Comparison of ENCODE assay signal across 7 mouse cellular contexts in genomic region chr13:99516448-99516881, GRCm38 (mm10). TPM values are rescaled to one million over a fixed set of nuclear protein-coding genes. Genes with fewer than 3 reads are reported as not detected.
DNase-seq lines count a peak whose midpoint lies in the region; ATAC-seq lines count a peak whose summit lies in the region.

Map1b (minus strand) TSS chr13:99516540.

- peak within 1 kb of the TSS; percentile 86 for H3K4me3 ChIP-seq in hindbrain, embryonic 16.5 days (ENCODE audit: low read length)

- peaks cover 7% of the 10 kb centered on the region for H3K4me1 ChIP-seq in hindbrain, embryonic 16.5 days (ENCODE audit: control insufficient read depth, insufficient read depth, low read depth, low read length)

- peak; percentile 81 for DNase-seq in adrenal gland, postnatal 14 days
- DNase-seq in cerebellum, postnatal 4 days (ENCODE audit: low spot score in 2 of 2), result peak; percentile 60 to 79
- peak; percentile 23 to 39 for DNase-seq in gastrocnemius, adult 8-10 months (ENCODE audit: low spot score in 2 of 2)
- DNase-seq in left cerebral cortex, adult 8-10 months (ENCODE audit: low spot score in 2 of 2), result peak; percentile 73 to 81
- peak; percentile 75 to 82 for DNase-seq in right cerebral cortex, postnatal 36 days (ENCODE audit: low spot score in 2 of 2)

- peak within 1 kb of the TSS; percentile 89 for H3K4me2 ChIP-seq in hindbrain, embryonic 16.5 days (ENCODE audit: low read length)

- no peaks in the 10 kb centered on the region for H3K9me3 ChIP-seq in hindbrain, embryonic 16.5 days (ENCODE audit: control insufficient read depth, low read length)

- no peaks in the 10 kb centered on the region for H3K27me3 ChIP-seq in hindbrain, embryonic 16.5 days (replicated peaks; ENCODE audit: control insufficient read depth, insufficient read depth, low read length)

- peak within 1 kb of the TSS; percentile 99 for H3K27ac ChIP-seq in hindbrain, embryonic 16.5 days (ENCODE audit: low read depth, low read length)

- no peaks in the 10 kb centered on the region for H3K36me3 ChIP-seq in hindbrain, embryonic 16.5 days (ENCODE audit: control insufficient read depth, insufficient read depth, low read length)

- 0% methylated on average over 25 of the region's 32 CpGs for WGBS in hindbrain, embryonic 16.5 days

- peak within 1 kb of the TSS; percentile 94 for H3K9ac ChIP-seq in hindbrain, embryonic 16.5 days (ENCODE audit: low read depth, low read length)

- ATAC-seq in hindbrain, embryonic 16.5 days, result peak; percentile 93
- ATAC-seq in megakaryocyte progenitor cell, adult 5-6 weeks (replicated peaks; ENCODE audit: poor library complexity), result peak; percentile 40; the same call in 1 of the 2 replicates

RNA-seq across cellular contexts. Expression of gene Map1b, which starts in this region (rescaled TPM):
- 81.3 and 83.2 TPM in 2 replicates for total RNA-seq in adrenal gland, postnatal 14 days (2021)
- total RNA-seq in gastrocnemius, adult 8-10 months (2022), result 10 to 100 TPM in 1 of 4 experiments, 1 to 10 TPM in 3; 6.1 to 10.2 (median 8.4) TPM
- 1,907 and 2,195 TPM in 2 replicates for polyA plus RNA-seq in hindbrain, embryonic 16.5 days (2015; fragmentation: Nextera tagmentation; extraction: Ambion mirVana)
- 100 to 1,000 TPM; 564 to 711 (median 629) TPM for total RNA-seq in left cerebral cortex, adult 8-10 months (2022)
- total RNA-seq in megakaryocyte progenitor cell, adult 5-6 weeks (2015), result 0.02 and 0.94 TPM in 2 replicates
- 0.04 and 0.10 TPM in 2 replicates for total RNA-seq in megakaryocyte progenitor cell, adult 5-6 weeks (2017)

Comparison
In these comparisons a context has a peak if more than half of its experiments do, and no peak if none do; other contexts are left out.
1. Peak in every context shown above with its lines: DNase-seq, ATAC-seq, H3K4me3 ChIP-seq and H3K27ac ChIP-seq.
2. Peak in ATAC-seq in megakaryocyte progenitor cell, adult 5-6 weeks; RNA of the gene not detected or under 1 TPM.
3. DNase-seq: peak in every context shown above with its lines; median percentile 81 in adrenal gland, postnatal 14 days; 78 in right cerebral cortex, postnatal 36 days; 77 in left cerebral cortex, adult 8-10 months; 70 in cerebellum, postnatal 4 days; 31 in gastrocnemius, adult 8-10 months.